Mouse (Mus musculus) midbrain, embryonic 14.5 days (tissue): ENCODE measurements around the gene Rbm20. TPM values are rescaled to one million over a fixed set of nuclear protein-coding genes. Genes with fewer than 3 reads are reported as not detected.

ENCODE experiments used
- ATAC-seq: fragments of 200-750 bp; cut with Nextera tagmentation; 2 replicates; pipeline ENCODE4 v1.8.0; 2017; ENCODE audit warnings: moderate number of reproducible peaks, moderate library complexity; ENCODE audit not compliant: low FRiP score, low TSS enrichment
- DNase-seq: peaks from one replicate; pipeline ENCODE4 v3.0.0-alpha.2; 2015
- H3K27ac ChIP-seq: fragments of 300-500 bp; sonication (generic); replicated peaks from 2 replicates; pipeline ENCODE4 v1.5.1; 2014; ENCODE audit warnings: mild to moderate bottlenecking, low read depth, low read length, moderate library complexity
- H3K27me3 ChIP-seq: fragments of 300-500 bp; sonication (generic); 2 replicates; pipeline ENCODE4 v1.6.1; 2014; ENCODE audit warnings: low read length, control low read depth, mixed read lengths; ENCODE audit not compliant: control insufficient read depth, insufficient read depth
- H3K36me3 ChIP-seq: fragments of 300-500 bp; sonication (generic); 2 replicates; pipeline ENCODE4 v1.6.1; 2014; ENCODE audit warnings: low read length, control low read depth; ENCODE audit not compliant: control insufficient read depth, insufficient read depth
- H3K4me1 ChIP-seq: fragments of 300-500 bp; sonication (generic); 2 replicates; pipeline ENCODE4 v1.6.1; 2014; ENCODE audit warnings: mild to moderate bottlenecking, antibody characterized with exemption, low read length, control low read depth; ENCODE audit not compliant: control insufficient read depth, insufficient read depth
- H3K4me2 ChIP-seq: fragments of 300-500 bp; sonication (generic); 2 replicates; pipeline ENCODE4 v1.6.1; 2014; ENCODE audit warnings: mild to moderate bottlenecking, low read length, moderate library complexity
- H3K4me3 ChIP-seq: fragments of 300-500 bp; sonication (generic); replicated peaks from 2 replicates; pipeline ENCODE4 v1.5.1; 2014; ENCODE audit warnings: low read depth, low read length
- H3K9ac ChIP-seq: fragments of 300-500 bp; sonication (generic); replicated peaks from 2 replicates; pipeline ENCODE4 v1.6.1; 2014; ENCODE audit warnings: mild to moderate bottlenecking, low read length, moderate library complexity
- H3K9me3 ChIP-seq: fragments of 300-500 bp; sonication (generic); 2 replicates; pipeline ENCODE4 v1.6.1; 2016; ENCODE audit warnings: low read length, control low read depth, mixed read lengths; ENCODE audit not compliant: control insufficient read depth
- WGBS: fragments of 180-500 bp; shearing (Covaris S2); extraction: QIAGEN DNeasy Blood & Tissue Kit; methylation state at CpG from one replicate; pipeline ENCODE4 v1.1.7; 2014; 5-methylcytosine and 5-hydroxymethylcytosine counted together
- polyA plus RNA-seq: library from polyadenylated mRNA; unstranded; fragments of >200 nt; fragmentation: Nextera tagmentation; extraction: Ambion mirVana; gene quantifications from 2 replicates; pipeline ENCODE4 v1.2.1, GENCODE M21; 2014

Gene Rbm20
- polyA plus RNA-seq, 1 experiment from 2014 or later = 0.61 TPM

DNA sequence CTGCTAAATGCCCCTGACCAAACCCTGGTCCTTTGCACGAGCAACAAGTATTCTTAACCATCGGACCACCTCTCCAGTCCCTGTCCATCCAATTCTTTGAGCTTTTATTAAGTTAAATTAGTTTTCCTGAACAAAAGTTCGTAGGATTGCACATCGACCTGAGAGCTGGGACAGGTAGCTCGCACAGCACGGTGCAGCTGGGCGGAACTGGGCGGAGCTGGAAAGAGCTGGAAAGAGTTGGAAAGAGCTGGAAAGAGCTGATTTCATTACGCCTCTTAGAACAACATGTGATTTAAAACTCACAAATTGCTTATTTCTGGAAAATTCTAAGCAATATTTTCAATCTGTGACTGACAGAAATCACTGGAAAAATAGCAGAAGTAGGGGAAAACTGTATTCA, 24.3 kb downstream of the Rbm20 start:
- 95% methylated on average over 9 of the region's 9 CpGs for WGBS
- no peak for ATAC-seq

DNA sequence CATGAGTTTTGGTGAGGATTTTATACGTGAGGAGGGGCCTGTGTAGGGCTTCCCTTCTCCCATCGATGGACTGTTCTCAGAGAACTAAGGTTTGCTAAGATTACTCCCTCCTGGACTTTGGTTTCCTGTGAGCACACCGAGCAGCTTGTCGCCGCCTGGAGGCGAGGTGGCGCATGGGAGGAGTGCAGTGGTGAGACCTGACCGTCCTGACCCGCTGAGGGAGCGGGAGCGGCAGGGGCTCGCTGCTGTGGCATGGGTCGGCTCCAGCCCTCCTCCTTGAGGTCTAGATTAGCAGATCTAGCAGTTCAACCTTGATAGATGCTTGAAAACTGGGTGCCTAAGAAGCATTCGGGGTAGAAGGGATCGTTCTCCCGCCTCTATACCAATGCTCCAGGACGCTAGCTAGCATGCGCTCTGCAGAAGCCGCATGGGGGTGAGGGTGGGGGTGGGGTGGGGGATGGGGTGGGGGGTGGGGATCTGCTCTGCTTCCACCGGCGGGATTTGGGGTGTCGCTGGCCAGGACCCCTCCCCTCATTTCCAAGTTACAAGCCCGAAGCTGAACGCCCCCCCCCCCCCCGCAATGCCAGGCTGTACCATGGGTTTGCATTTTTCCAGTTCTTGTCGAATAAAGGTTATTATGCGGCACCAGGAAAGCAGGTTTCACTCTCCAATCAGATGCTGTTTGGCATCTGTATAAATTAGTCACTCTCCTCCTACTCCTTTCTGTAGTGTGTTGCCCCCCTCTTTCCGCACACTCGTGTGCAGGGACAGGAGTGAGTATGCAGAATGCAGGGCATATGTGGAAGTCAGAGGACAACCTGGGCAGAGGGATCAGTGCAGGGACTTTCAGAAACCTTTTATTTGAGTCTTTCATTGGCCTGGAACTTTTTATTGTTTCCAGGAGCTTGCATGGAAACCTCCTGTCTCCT, 28.1 kb downstream of the Rbm20 start:
- DNase-seq (peak; percentile 81), ATAC-seq (peak; percentile 67)
- H3K9ac ChIP-seq = peak overlapping the region; percentile 50
- peak overlapping the region; percentile 64 for H3K4me2 ChIP-seq
- no peaks in the 10 kb centered on the region for H3K36me3 ChIP-seq
- no peak overlapping the region for H3K27ac ChIP-seq
- H3K27me3 ChIP-seq = no peaks in the 10 kb centered on the region
- H3K4me3 ChIP-seq = peak overlapping the region; percentile 32
- peaks cover 3% of the 10 kb centered on the region for H3K4me1 ChIP-seq
- 3% methylated on average over 29 of the region's 29 CpGs for WGBS
- H3K9me3 ChIP-seq = no peaks in the 10 kb centered on the region

More for the DNA sequence above, 24.3 kb downstream of the Rbm20 start:
- Histone ChIP-seq H3K4me1 (peaks cover 17% of the 10 kb centered on the region), H3K36me3 (no peaks in the 10 kb centered on the region), H3K4me3 (no peak overlapping the region), H3K27ac (no peak overlapping the region), H3K4me2 (no peak overlapping the region), H3K27me3 (no peaks in the 10 kb centered on the region), H3K9ac (no peak overlapping the region), H3K9me3 (no peaks in the 10 kb centered on the region)
- DNase-seq = no peak

DNA sequence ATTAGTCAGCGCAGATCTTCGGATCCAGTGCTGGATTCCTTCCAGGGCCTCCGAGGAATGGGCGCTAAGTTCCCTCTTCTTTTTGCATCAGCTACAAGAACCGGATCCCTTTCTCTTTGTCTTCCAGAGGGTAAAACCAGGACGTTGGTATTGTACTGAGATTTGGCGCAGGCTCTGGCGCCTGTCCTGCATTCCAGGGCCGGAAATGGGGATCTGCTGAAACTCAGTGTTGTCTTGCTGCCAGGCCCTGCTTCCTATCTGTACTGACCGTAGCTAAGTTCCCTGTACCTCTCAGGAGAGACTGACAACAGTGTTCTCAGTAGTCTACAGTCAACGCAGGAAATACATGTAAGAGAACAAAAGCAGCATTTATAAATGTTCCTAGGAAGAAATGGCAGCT, 31.3 kb downstream of the Rbm20 start:
- Histone ChIP-seq H3K9ac (no peak overlapping the region), H3K4me3 (no peak overlapping the region), H3K27me3 (no peaks in the 10 kb centered on the region), H3K9me3 (no peaks in the 10 kb centered on the region), H3K4me1 (peaks cover 3% of the 10 kb centered on the region; the same call in 1 of the 2 replicates), H3K27ac (no peak overlapping the region), H3K36me3 (no peaks in the 10 kb centered on the region), H3K4me2 (no peak overlapping the region)
- 73% methylated on average over 11 of the region's 11 CpGs for WGBS
- no peak for ATAC-seq
- DNase-seq = no peak

DNA sequence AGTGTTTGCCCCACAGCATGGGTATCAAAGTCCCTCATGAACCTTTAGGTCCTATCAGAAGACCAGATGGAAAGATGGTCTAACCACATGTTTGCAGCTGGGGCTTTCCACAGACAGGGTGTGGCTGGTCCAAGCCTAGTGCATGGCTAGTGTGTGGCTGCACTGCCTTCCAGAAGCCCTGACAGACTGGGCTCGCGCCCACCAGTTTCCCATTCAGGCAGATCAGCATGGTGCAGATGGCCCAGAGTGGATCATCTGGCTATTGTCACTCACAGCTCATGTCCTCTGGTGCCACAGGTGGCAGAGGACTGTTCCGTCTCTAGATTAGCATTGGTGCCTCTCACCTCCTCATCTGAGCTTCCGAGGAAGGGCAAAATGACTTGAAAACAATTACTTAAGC, 33.8 kb downstream of the Rbm20 start:
- ATAC-seq = no peak
- no peak overlapping the region for H3K9ac ChIP-seq
- H3K4me1 ChIP-seq = no peaks in the 10 kb centered on the region
- no peaks in the 10 kb centered on the region for H3K36me3 ChIP-seq
- no peak overlapping the region for H3K4me3 ChIP-seq
- H3K27ac ChIP-seq = no peak overlapping the region
- no peaks in the 10 kb centered on the region for H3K27me3 ChIP-seq
- H3K9me3 ChIP-seq = no peaks in the 10 kb centered on the region
- DNase-seq = no peak
- WGBS = 64% methylated on average over 4 of the region's 4 CpGs
- H3K4me2 ChIP-seq = no peak overlapping the region

DNA sequence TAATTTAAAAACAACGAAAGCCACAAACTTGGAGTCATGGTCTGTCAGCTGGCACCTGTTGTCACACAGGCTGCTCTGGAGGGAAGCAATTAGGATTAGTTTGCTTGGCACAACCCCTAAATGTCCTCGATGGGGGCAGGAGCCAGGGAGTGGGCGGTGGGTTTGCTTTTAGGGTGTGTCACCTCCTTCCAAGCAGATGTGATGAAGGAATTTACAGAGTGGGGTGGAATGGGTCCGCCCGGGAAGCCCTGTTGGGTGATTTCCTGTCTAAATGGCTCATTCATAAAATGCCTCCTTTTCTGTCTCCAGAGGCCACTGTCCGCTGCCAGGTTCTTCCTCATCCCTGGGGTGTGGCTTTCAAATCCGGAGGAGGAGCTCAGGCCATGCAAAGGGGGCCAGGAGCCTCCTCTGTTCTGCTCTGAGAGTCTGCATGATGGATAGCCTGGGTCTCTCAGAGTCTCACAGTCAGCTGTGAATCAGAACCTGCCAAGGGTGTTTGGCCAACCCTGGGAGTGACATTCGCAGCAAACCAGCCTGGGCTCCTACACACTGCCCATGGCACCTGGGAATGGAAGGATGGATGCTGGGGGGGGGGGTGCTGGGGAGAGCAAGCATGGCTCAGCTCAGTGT, 34.3 kb downstream of the Rbm20 start:
- Histone ChIP-seq H3K36me3 (no peaks in the 10 kb centered on the region), H3K4me3 (no peak overlapping the region), H3K27ac (no peak overlapping the region), H3K4me2 (no peak overlapping the region), H3K27me3 (no peaks in the 10 kb centered on the region), H3K4me1 (no peaks in the 10 kb centered on the region), H3K9ac (no peak overlapping the region), H3K9me3 (no peaks in the 10 kb centered on the region)
- DNase-seq (no peak), ATAC-seq (no peak)
- WGBS = 60% methylated on average over 8 of the region's 8 CpGs

DNA sequence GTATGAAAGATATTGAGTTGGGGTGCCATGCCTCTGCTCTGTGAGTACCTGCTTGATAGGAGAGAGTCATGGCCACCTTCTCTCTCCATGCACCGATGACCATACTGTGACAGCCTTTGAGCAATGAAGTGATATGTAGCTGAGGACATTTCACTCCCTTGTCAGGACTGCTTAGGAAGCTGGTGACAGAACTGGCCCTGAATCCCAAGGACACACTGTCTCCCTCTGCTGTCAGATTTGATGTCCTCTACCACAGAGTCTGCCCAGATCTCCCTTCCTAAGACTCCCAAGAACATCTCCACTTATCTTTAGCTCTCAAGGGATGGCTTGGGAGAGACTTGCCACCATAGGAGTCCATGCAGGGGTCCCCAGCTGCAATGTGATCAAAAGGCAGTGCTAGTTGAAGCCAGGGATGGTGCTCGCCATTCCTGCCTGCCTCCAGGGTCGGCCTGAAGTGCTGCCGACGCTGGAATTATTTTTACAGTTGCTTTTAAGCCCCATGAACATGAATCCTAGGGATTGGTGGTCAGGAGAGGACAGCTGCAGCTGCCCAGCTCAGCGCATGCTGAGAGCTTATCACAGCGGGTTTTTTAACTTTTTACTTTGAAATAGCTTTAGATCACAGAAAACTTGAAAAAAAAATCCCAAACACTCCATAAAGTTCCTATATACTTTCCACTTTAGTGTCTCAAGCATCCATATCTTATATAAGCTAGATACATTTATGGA, 35.4 kb downstream of the Rbm20 start:
- Histone ChIP-seq H3K4me1 (no peaks in the 10 kb centered on the region), H3K4me2 (no peak overlapping the region), H3K9ac (no peak overlapping the region), H3K4me3 (no peak overlapping the region), H3K36me3 (no peaks in the 10 kb centered on the region), H3K9me3 (no peaks in the 10 kb centered on the region), H3K27ac (no peak overlapping the region), H3K27me3 (no peaks in the 10 kb centered on the region)
- WGBS = 64% methylated on average over 7 of the region's 7 CpGs
- ATAC-seq (no peak), DNase-seq (no peak)

DNA sequence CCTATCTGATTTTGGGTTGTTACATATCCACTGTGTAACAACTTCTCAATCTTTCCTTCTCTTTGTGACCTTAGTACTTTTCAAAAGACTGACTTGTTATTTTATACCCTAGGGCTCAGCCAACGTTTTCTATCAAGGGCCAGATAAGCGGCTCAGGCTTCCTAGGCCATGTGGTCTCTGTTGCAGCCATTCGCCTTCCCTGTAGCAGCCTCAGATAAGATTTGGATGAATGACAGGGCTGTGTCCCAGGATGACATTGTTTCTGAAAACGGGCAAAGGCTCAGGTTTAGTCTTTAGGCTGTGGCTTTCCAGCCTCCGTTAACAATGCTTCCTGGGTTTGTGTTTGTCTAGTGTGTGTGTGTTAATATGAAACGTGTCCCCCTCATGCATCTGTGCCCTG, 36.3 kb downstream of the Rbm20 start:
- Histone ChIP-seq H3K4me1 (no peaks in the 10 kb centered on the region), H3K9ac (no peak overlapping the region), H3K9me3 (no peaks in the 10 kb centered on the region), H3K36me3 (no peaks in the 10 kb centered on the region), H3K27me3 (no peaks in the 10 kb centered on the region), H3K4me3 (no peak overlapping the region), H3K27ac (no peak overlapping the region), H3K4me2 (no peak overlapping the region)
- no peak for ATAC-seq
- WGBS = 88% methylated on average over 6 of the region's 6 CpGs
- DNase-seq = no peak

DNA sequence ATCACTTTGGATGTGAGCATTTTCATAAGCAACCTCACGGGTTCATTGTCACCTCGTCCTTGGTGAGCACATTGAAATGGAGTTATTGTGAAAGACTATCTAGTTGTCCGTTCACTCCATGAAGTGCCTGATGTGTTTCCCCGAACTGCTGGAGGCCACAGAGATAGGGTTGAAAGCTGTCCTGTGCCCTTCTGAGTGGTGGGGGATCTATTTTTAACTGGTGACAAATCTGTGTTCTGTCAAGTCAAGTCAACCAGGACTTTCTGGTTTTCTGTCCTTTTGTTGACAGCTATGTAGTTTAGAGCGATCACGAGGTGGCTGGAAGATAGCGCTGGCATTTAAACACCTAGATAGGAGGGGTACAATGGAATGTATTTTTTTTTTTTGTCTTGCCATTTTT, 39.4 kb downstream of the Rbm20 start:
- H3K27me3 ChIP-seq = no peaks in the 10 kb centered on the region
- H3K9me3 ChIP-seq = no peaks in the 10 kb centered on the region
- no peaks in the 10 kb centered on the region for H3K36me3 ChIP-seq
- H3K4me3 ChIP-seq = no peak overlapping the region
- no peak overlapping the region for H3K27ac ChIP-seq
- DNase-seq (no peak), ATAC-seq (no peak)
- H3K4me2 ChIP-seq = no peak overlapping the region
- H3K9ac ChIP-seq = no peak overlapping the region
- 96% methylated on average over 7 of the region's 7 CpGs for WGBS
- no peaks in the 10 kb centered on the region for H3K4me1 ChIP-seq
